Mouse (Mus musculus) erythroblast, embryonic 14.5 days (primary cell): ENCODE data around the gene Slc9a6. TPM values are rescaled to one million over a fixed set of nuclear protein-coding genes. Genes with fewer than 3 reads are reported as not detected.

ENCODE experiments used
- H3K27me3 ChIP-seq: 2 replicates; pipeline ENCODE4 v1.6.1; 2012; ENCODE audit warnings: inconsistent platforms; ENCODE audit not compliant: control insufficient read depth
- H3K36me3 ChIP-seq: 2 replicates; pipeline ENCODE4 v1.6.1; 2012; ENCODE audit warnings: mild to moderate bottlenecking, inconsistent platforms; ENCODE audit not compliant: control insufficient read depth
- H3K4me1 ChIP-seq: 2 replicates; pipeline ENCODE4 v1.6.1; 2012; ENCODE audit warnings: inconsistent platforms; ENCODE audit not compliant: control insufficient read depth
- H3K4me3 ChIP-seq: replicated peaks from 2 replicates; pipeline ENCODE3; 2012; ENCODE audit warnings: moderate library complexity, mild to moderate bottlenecking, inconsistent platforms
- H3K9me3 ChIP-seq: 2 replicates; pipeline ENCODE4 v1.6.1; 2012; ENCODE audit warnings: low read length, inconsistent platforms, mixed read lengths; ENCODE audit not compliant: control insufficient read depth
- GATA1 ChIP-seq: IDR thresholded peaks from 2 replicates; pipeline ENCODE4 v1.6.1; 2012; ENCODE audit warnings: low read length, inconsistent platforms, mixed read lengths
- TAL1 ChIP-seq: IDR thresholded peaks from 3 replicates; pipeline ENCODE4 v1.6.1; 2012; ENCODE audit warnings: low read length, inconsistent platforms, mixed read lengths
- polyA plus RNA-seq: library from polyadenylated mRNA; stranded (reverse); fragments of >175 nt; gene quantifications from 2 replicates; pipeline ENCODE4 v1.2.3, GENCODE M21; 2012

Gene Slc9a6
- polyA plus RNA-seq, 1 experiment, result 0.41 TPM

- no peaks in the 10 kb centered on the region for H3K36me3 ChIP-seq
- no peaks in the 10 kb centered on the region for H3K4me1 ChIP-seq
- H3K9me3 ChIP-seq, result no peaks in the 10 kb centered on the region
- peaks cover 2% of the 10 kb centered on the region; the same call in 1 of the 2 replicates for H3K27me3 ChIP-seq
- TF ChIP-seq GATA1 (no peak), TAL1 (no peak)
- no peak overlapping the region for H3K4me3 ChIP-seq
These were observed 101.0 kb downstream of the Slc9a6 start for GRCm38 (mm10) chrX:56710522-56710921.

GRCm38 (mm10) chrX:56712666-56713065, 103.1 kb downstream of the Slc9a6 start:
- Histone ChIP-seq H3K4me1 (no peaks in the 10 kb centered on the region), H3K27me3 (peaks cover 2% of the 10 kb centered on the region; the same call in 1 of the 2 replicates), H3K9me3 (no peaks in the 10 kb centered on the region), H3K36me3 (no peaks in the 10 kb centered on the region), H3K4me3 (no peak overlapping the region)
- no peak for TF ChIP-seq TAL1
- TF ChIP-seq GATA1, result no peak

Other genes with a start within 250 kb of the Slc9a6 start
- gene Smim10l2a, start 235.2 kb upstream of the Slc9a6 start, polyA plus RNA-seq, result not detected in 2 replicates
- not detected in 2 replicates for gene Gm2174, start 161.8 kb upstream of the Slc9a6 start, polyA plus RNA-seq
- 2.0 and 2.1 TPM in 2 replicates for gene Ints6l, start 154.9 kb upstream of the Slc9a6 start, polyA plus RNA-seq
- gene Gm10477, start 85.0 kb upstream of the Slc9a6 start, polyA plus RNA-seq, result not detected in 2 replicates
- gene Gm648, start 60.2 kb upstream of the Slc9a6 start, polyA plus RNA-seq, result not detected in 2 replicates
- 0.04 and 0.07 TPM in 2 replicates for gene Mmgt1, start 11.7 kb upstream of the Slc9a6 start, polyA plus RNA-seq
- gene Fhl1, start 122.0 kb downstream of the Slc9a6 start, polyA plus RNA-seq, result 0.12 and 0.17 TPM in 2 replicates
- gene Map7d3, start 212.6 kb downstream of the Slc9a6 start, polyA plus RNA-seq, result not detected in 2 replicates